Mouse (Mus musculus): ENCODE measurements around the gene Jam2. TPM values are rescaled to one million over a fixed set of nuclear protein-coding genes. Genes with fewer than 3 reads are reported as not detected.
A peak's percentile ranks its signal among the peaks of the same experiment; 100 is the strongest.

Jam2 gene
- polyA plus RNA-seq, 1 experiment: 4.1 TPM

DNA sequence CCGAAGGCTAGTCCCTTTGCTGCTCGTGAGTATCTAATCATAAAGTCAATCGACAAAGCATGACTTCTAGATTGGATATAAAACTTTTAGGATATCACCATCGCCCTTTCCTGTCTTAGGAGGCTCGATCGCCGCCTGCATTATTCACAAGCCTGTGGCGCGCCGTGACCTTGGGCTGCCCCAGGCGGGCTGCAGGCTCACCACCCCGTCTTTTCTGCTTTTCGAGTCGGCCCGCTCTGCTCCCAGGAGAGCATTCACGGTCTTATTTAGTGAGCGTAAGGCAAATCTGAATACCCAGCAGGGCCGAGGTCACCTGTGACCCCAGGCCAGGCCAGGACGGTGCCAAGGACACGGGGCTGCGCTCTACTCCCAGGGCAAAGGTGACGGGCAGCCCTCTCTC is 60.4 kb downstream of the Jam2 start:
- Histone ChIP-seq H3K4me3 (ENCODE audit: control insufficient read depth, insufficient read depth, low read length) (peak overlapping the region; percentile 82), H3K27ac (ENCODE audit: control insufficient read depth, insufficient read depth, low read length) (peak overlapping the region; percentile 74), H3K4me1 (replicated peaks; ENCODE audit: control insufficient read depth, insufficient read depth, low read length) (peaks cover 12% of the 10 kb centered on the region), H3K36me3 (ENCODE audit: control insufficient read depth, insufficient read depth, low read length) (peaks cover 26% of the 10 kb centered on the region), H3K27me3 (ENCODE audit: control insufficient read depth, insufficient read depth, low read length) (no peaks in the 10 kb centered on the region)
- WGBS: 2% methylated on average over 22 of the region's 22 CpGs
- TF ChIP-seq CTCF (IDR thresholded peaks at IDR 0.05; ENCODE audit: borderline replicate concordance, control insufficient read depth, extremely low read depth, insufficient read depth, low read length, poor library complexity) (no peak), POLR2A (IDR thresholded peaks at IDR 0.05; ENCODE audit: control insufficient read depth, extremely low read depth, insufficient read depth, low read length, poor library complexity) (no peak)
- DNase-seq: no peak

DNA sequence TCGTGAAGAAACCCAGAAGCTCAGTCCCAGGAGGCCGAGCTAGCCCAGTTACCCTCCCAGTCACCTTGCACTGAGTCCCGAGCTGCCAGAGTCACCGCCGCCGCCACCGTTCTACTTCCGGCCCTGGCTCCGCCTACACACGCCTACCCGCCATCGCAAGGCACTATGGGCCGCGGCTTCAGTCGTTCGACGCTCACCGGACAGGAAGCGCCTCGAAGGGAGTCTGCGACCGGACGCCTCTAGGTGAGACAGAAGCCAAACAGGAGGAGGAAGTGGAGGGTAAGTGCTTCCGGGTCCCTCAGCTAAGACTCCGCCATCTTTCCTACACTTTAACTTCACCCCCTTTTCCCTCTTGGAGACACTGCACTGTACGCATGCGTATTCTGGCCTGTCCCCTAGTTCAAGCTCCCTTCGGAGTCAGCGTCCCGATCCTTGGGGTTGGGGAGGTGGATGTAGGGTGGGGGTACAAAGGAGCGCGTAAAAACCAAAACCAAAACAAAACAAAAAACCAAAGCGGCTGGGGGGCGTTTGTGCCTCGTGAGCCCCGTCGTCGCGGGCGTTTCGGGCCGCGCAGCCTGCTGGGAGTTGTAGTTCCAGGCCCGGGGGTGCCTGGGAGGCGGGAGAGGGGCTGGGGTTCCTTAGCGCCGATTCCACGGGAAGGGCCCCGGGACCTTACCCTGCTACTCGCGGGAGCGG is 61.0 kb downstream of the Jam2 start, which contains the start of gene Gabpa:
Gene Gabpa (plus strand): TSS at position 181 of the 696 bp plus-strand sequence.
- H3K4me1 ChIP-seq (replicated peaks; ENCODE audit: control insufficient read depth, insufficient read depth, low read length): peaks cover 12% of the 10 kb centered on the region
- H3K27ac ChIP-seq (ENCODE audit: control insufficient read depth, insufficient read depth, low read length): peak within 1 kb of the TSS; percentile 87
- peak; percentile 52; the same call in 1 of the 2 replicates for TF ChIP-seq POLR2A (IDR thresholded peaks at IDR 0.05; ENCODE audit: control insufficient read depth, extremely low read depth, insufficient read depth, low read length, poor library complexity)
- TF ChIP-seq CTCF (IDR thresholded peaks at IDR 0.05; ENCODE audit: borderline replicate concordance, control insufficient read depth, extremely low read depth, insufficient read depth, low read length, poor library complexity): peak; percentile 24; the same call in 1 of the 2 replicates
- WGBS: under 1% methylated on average over 52 of the region's 52 CpGs
- peaks cover 23% of the 10 kb centered on the region for H3K36me3 ChIP-seq (ENCODE audit: control insufficient read depth, insufficient read depth, low read length)
- no peaks in the 10 kb centered on the region for H3K27me3 ChIP-seq (ENCODE audit: control insufficient read depth, insufficient read depth, low read length)
- DNase-seq: peak; percentile 91
- H3K4me3 ChIP-seq (ENCODE audit: control insufficient read depth, insufficient read depth, low read length): peak within 1 kb of the TSS; percentile 82

DNA sequence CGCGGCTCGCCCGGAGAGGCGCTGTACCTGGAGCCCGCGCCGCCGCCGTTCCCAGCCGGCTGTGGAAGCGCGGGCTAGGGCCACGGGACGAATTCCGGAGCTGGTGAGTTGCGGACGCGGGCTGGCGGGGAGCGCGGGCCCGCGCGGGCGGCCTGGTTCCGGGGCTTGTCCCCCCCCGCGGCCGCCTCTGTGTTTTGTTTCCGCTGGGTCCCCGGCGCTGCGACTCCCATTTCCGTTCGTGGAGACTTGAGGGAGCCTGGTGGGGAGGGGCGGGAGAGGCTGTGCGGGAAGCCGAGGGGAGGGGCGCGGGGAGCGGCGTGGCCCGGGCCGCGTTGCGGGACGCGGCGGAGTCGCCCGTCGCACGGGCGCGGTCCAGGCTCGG is 61.5 kb downstream of the Jam2 start, which contains the start of gene Atp5j:
Gene Atp5j (minus strand): TSS at position 185 of the 382 bp plus-strand sequence.
- Histone ChIP-seq H3K4me3 (ENCODE audit: control insufficient read depth, insufficient read depth, low read length) (peak within 1 kb of the TSS; percentile 82), H3K27ac (ENCODE audit: control insufficient read depth, insufficient read depth, low read length) (peak within 1 kb of the TSS; percentile 87), H3K36me3 (ENCODE audit: control insufficient read depth, insufficient read depth, low read length) (peaks cover 23% of the 10 kb centered on the region), H3K27me3 (ENCODE audit: control insufficient read depth, insufficient read depth, low read length) (no peaks in the 10 kb centered on the region), H3K4me1 (replicated peaks; ENCODE audit: control insufficient read depth, insufficient read depth, low read length) (peaks cover 12% of the 10 kb centered on the region)
- DNase-seq: peak; percentile 82
- under 1% methylated on average over 55 of the region's 57 CpGs for WGBS
- TF ChIP-seq POLR2A (IDR thresholded peaks at IDR 0.05; ENCODE audit: control insufficient read depth, extremely low read depth, insufficient read depth, low read length, poor library complexity) (peak; percentile 57; the same call in 1 of the 2 replicates), CTCF (IDR thresholded peaks at IDR 0.05; ENCODE audit: borderline replicate concordance, control insufficient read depth, extremely low read depth, insufficient read depth, low read length, poor library complexity) (0 out of 2 replicates have a peak, but pooled peaks have one; percentile 9)

DNA sequence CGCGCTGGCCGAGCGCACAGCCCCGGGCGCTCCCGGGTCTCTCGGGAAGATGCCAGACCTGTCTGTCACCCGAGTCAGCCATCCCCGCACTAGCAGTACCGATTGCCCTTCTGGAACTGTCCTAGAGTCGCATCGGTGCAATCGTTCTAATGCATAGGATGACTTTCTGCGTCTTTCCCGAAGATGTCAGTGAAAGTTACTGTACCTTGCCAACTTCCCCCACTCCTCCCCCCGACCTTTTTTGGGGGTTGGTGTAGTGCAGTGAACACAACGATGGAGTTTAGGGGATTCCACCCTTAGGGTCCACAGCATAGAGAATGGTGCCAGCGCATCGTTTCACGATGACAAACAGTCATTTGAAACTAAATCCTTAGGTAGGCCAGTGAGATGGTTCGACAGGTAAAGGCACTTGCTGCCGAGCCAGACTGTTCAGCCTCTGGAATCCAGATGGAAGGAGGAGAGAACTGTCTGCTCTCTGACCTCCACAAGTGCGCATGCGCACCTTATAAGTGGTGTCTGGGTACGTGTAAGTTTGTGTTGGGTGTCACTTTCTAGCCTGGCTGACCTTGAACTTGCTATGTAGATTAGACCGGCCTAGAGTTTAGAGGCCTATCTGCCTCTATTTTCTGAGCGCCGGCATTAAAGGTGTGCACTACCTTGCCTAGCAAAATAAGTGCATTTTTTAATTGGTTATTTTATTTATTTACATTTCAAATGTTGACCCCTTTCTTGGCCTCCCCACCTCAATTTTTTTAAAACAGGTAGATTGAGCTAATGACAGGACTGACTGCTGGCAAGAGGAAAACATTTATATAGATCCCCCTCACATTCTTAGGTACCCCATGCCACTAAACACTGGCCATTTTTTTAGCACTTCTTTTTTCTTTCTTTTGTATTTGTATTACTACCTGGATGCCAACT is 62.2 kb downstream of the Jam2 start:
- H3K4me3 ChIP-seq (ENCODE audit: control insufficient read depth, insufficient read depth, low read length): peak overlapping the region; percentile 82
- TF ChIP-seq POLR2A (IDR thresholded peaks at IDR 0.05; ENCODE audit: control insufficient read depth, extremely low read depth, insufficient read depth, low read length, poor library complexity) (no peak), CTCF (IDR thresholded peaks at IDR 0.05; ENCODE audit: borderline replicate concordance, control insufficient read depth, extremely low read depth, insufficient read depth, low read length, poor library complexity) (no peak)
- 9% methylated on average over 29 of the region's 29 CpGs for WGBS
- H3K4me1 ChIP-seq (replicated peaks; ENCODE audit: control insufficient read depth, insufficient read depth, low read length): peaks cover 12% of the 10 kb centered on the region
- peaks cover 24% of the 10 kb centered on the region for H3K36me3 ChIP-seq (ENCODE audit: control insufficient read depth, insufficient read depth, low read length)
- no peaks in the 10 kb centered on the region for H3K27me3 ChIP-seq (ENCODE audit: control insufficient read depth, insufficient read depth, low read length)
- peak; percentile 63 for DNase-seq
- H3K27ac ChIP-seq (ENCODE audit: control insufficient read depth, insufficient read depth, low read length): peak overlapping the region; percentile 62

DNA sequence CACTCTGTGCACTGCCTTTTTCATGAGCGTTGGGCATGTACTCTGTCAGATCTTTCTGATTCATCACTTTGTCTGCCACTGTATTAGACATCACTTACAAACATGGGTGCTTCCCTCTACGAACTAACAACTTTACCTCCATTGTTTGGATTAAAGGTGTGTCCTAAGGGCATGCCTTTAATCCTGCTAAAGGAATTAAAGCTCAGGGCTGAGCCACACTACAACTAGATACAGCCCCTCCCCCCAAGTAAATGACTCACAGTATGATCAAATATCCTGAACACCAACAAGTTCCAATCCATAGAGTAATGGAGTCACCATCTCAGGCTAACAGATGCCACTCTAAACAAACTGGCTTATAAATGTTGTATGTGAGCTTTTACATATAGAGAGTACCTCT is 64.7 kb downstream of the Jam2 start:
- Histone ChIP-seq H3K36me3 (ENCODE audit: control insufficient read depth, insufficient read depth, low read length) (peaks cover 34% of the 10 kb centered on the region), H3K4me3 (ENCODE audit: control insufficient read depth, insufficient read depth, low read length) (no peak overlapping the region), H3K27ac (ENCODE audit: control insufficient read depth, insufficient read depth, low read length) (no peak overlapping the region), H3K4me1 (replicated peaks; ENCODE audit: control insufficient read depth, insufficient read depth, low read length) (peaks cover 12% of the 10 kb centered on the region), H3K27me3 (ENCODE audit: control insufficient read depth, insufficient read depth, low read length) (no peaks in the 10 kb centered on the region)
- DNase-seq: no peak
- TF ChIP-seq POLR2A (IDR thresholded peaks at IDR 0.05; ENCODE audit: control insufficient read depth, extremely low read depth, insufficient read depth, low read length, poor library complexity) (no peak), CTCF (IDR thresholded peaks at IDR 0.05; ENCODE audit: borderline replicate concordance, control insufficient read depth, extremely low read depth, insufficient read depth, low read length, poor library complexity) (no peak)
- 94% methylated on average over 2 of the region's 2 CpGs for WGBS

DNA sequence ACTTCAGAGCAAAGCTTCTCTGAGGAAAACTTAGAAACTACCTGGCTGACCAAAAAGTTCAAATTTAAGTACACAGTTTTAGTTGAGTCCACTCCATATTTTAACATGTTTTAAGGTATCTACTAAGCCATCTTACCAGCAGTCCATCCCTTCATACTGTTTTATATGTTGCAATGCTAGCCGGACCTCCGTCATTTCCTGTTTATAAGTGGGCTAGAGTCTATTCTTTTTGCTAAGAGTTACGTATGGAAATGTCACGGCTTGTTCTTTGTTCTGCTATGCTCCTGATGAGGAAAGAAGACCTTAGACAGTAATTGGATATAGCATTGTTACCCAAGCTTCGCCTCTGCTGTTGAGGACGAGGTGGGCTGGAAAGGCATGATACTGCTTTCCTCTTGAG is 79.6 kb downstream of the Jam2 start:
- 95% methylated on average over 6 of the region's 6 CpGs for WGBS
- peaks cover 69% of the 10 kb centered on the region for H3K36me3 ChIP-seq (ENCODE audit: control insufficient read depth, insufficient read depth, low read length)

More for the DNA sequence above, 79.6 kb downstream of the Jam2 start:
- DNase-seq: no peak
- no peak overlapping the region for H3K4me3 ChIP-seq (ENCODE audit: control insufficient read depth, insufficient read depth, low read length)
- H3K27ac ChIP-seq (ENCODE audit: control insufficient read depth, insufficient read depth, low read length): no peak overlapping the region
- no peak for TF ChIP-seq CTCF (IDR thresholded peaks at IDR 0.05; ENCODE audit: borderline replicate concordance, control insufficient read depth, extremely low read depth, insufficient read depth, low read length, poor library complexity)
- no peak for TF ChIP-seq POLR2A (IDR thresholded peaks at IDR 0.05; ENCODE audit: control insufficient read depth, extremely low read depth, insufficient read depth, low read length, poor library complexity)
- H3K4me1 ChIP-seq (replicated peaks; ENCODE audit: control insufficient read depth, insufficient read depth, low read length): no peaks in the 10 kb centered on the region
- H3K27me3 ChIP-seq (ENCODE audit: control insufficient read depth, insufficient read depth, low read length): no peaks in the 10 kb centered on the region

All from thymus, adult 2 months (tissue).